Mouse (Mus musculus): ENCODE measurements around the gene Mypop. TPM values are rescaled to one million over a fixed set of nuclear protein-coding genes. Genes with fewer than 3 reads are reported as not detected.

Mypop gene
- total RNA-seq, 2 experiments from 2014 or later, result 53.5 to 55.3 TPM

GRCm38 (mm10) chr7:19007026-19007977, 16.3 kb downstream of the Mypop start:
- DNase-seq (ENCODE audit: low spot score in 2 of 2), result no peak
- intact Hi-C loops (cut with DNase I), result no loop called here

GRCm38 (mm10) chr7:19010581-19010980, 19.5 kb downstream of the Mypop start:
- intact Hi-C loops (cut with DNase I), result no loop called here
- no peak for DNase-seq (ENCODE audit: low spot score in 2 of 2)

GRCm38 (mm10) chr7:19012025-19012621, 21.1 kb downstream of the Mypop start:
- intact Hi-C loops (cut with DNase I), result no loop called here
- DNase-seq (ENCODE audit: low spot score in 2 of 2), result no peak

GRCm38 (mm10) chr7:19012882-19013281, 21.8 kb downstream of the Mypop start:
- no peak for DNase-seq (ENCODE audit: low spot score in 2 of 2)
- intact Hi-C loops (cut with DNase I), result no loop called here

GRCm38 (mm10) chr7:19014452-19014851, 23.4 kb downstream of the Mypop start:
- no peak for DNase-seq (ENCODE audit: low spot score in 2 of 2)
- intact Hi-C loops (cut with DNase I), result no loop called here

- intact Hi-C loops (cut with DNase I), result no loop called here
- DNase-seq (ENCODE audit: low spot score in 2 of 2), result no peak
Measured at GRCm38 (mm10) chr7:19016042-19016441, 25.0 kb downstream of the Mypop start.

GRCm38 (mm10) chr7:19017909-19018308, 26.9 kb downstream of the Mypop start:
- no peak for DNase-seq (ENCODE audit: low spot score in 2 of 2)
- intact Hi-C loops (cut with DNase I), result no loop called here

GRCm38 (mm10) chr7:19021048-19021447, 30.0 kb downstream of the Mypop start:
- intact Hi-C loops (cut with DNase I), result no loop called here
- no peak for DNase-seq (ENCODE audit: low spot score in 2 of 2)

GRCm38 (mm10) chr7:19022189-19022958, 31.3 kb downstream of the Mypop start:
- intact Hi-C loops (cut with DNase I), result no loop called here
- DNase-seq (ENCODE audit: low spot score in 2 of 2), result no peak

GRCm38 (mm10) chr7:19023357-19023814, 32.3 kb downstream of the Mypop start, which contains the start of gene Foxa3:
TSS of gene Foxa3 (minus strand) at chr7:19023538.
- intact Hi-C loops (cut with DNase I), result no loop called here
- no peak for DNase-seq (ENCODE audit: low spot score in 2 of 2)

GRCm38 (mm10) chr7:19024096-19024506, 33.1 kb downstream of the Mypop start, which contains the start of gene Sympk:
TSS of gene Sympk (plus strand) at chr7:19024377.
- peak; percentile 94 to 96 for DNase-seq (ENCODE audit: low spot score in 2 of 2)
- intact Hi-C loops (cut with DNase I), result loop anchor here (1.0 kb wide), 1 partner anchor 95 kb away; the partner anchor contains the start of gene Fbxo46

GRCm38 (mm10) chr7:19024581-19025255, 33.7 kb downstream of the Mypop start:
- DNase-seq (ENCODE audit: low spot score in 2 of 2), result peak in 1 of 2 experiments; percentile 47
- intact Hi-C loops (cut with DNase I), result loop anchor here (1.0 kb wide), 1 partner anchor 95 kb away; the partner anchor contains the start of gene Fbxo46

- intact Hi-C loops (cut with DNase I), result no loop called here
- no peak for DNase-seq (ENCODE audit: low spot score in 2 of 2)
Measured at GRCm38 (mm10) chr7:19028067-19028466, 37.0 kb downstream of the Mypop start.

GRCm38 (mm10) chr7:19029084-19029653, 38.1 kb downstream of the Mypop start:
- intact Hi-C loops (cut with DNase I), result no loop called here
- no peak for DNase-seq (ENCODE audit: low spot score in 2 of 2)

- no peak for DNase-seq (ENCODE audit: low spot score in 2 of 2)
- intact Hi-C loops (cut with DNase I), result no loop called here
Measured at GRCm38 (mm10) chr7:19031641-19032040, 40.6 kb downstream of the Mypop start.

GRCm38 (mm10) chr7:19044616-19045015, 53.6 kb downstream of the Mypop start:
- intact Hi-C loops (cut with DNase I), result no loop called here
- DNase-seq (ENCODE audit: low spot score in 2 of 2), result no peak

- no peak for DNase-seq (ENCODE audit: low spot score in 2 of 2)
- intact Hi-C loops (cut with DNase I), result no loop called here
Measured at GRCm38 (mm10) chr7:19046286-19047069, 55.4 kb downstream of the Mypop start.

- intact Hi-C loops (cut with DNase I), result no loop called here
Measured at GRCm38 (mm10) chr7:19048006-19048527, 57.0 kb downstream of the Mypop start.

More at GRCm38 (mm10) chr7:19048006-19048527, 57.0 kb downstream of the Mypop start:
- DNase-seq (ENCODE audit: low spot score in 2 of 2), result no peak

Data from left cerebral cortex, postnatal 36 days (tissue).